Mouse (Mus musculus): ENCODE measurements around the gene Slc22a22. TPM values are rescaled to one million over a fixed set of nuclear protein-coding genes. Genes with fewer than 3 reads are reported as not detected.

The Slc22a22 gene
- total RNA-seq (2021), result not detected
- long read RNA-seq, experiment 1, result 0 reads
- long read RNA-seq, experiment 2, result 0 reads

DNA sequence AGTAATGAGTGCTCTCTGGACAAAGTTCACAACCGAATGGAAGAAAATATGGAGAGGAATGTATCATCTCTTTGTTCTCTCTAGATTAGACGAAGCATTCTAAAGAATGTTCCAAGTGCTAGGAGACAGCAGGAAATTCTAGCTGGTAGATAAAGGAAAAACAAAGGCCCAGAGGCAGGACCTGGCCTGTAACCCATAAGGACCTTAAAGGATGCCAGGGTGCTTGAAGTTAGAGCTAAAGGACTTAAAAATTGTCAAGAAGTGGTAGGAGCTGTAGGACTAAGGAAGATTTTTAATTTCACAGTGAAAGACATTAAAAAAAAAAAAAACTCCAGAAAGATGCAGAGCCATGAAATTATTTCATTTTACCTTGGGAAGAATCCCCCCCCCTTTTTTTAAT, at the start of gene Slc22a22:
Gene Slc22a22 (minus strand): TSS at position 101 of the 400 bp plus-strand sequence.
- no peak for DNase-seq (ENCODE audit: low spot score in 2 of 2)

- no peak for DNase-seq (ENCODE audit: low spot score in 2 of 2)
Measured at GRCm38 (mm10) chr15:57523510-57524298, 46.3 kb upstream of the Slc22a22 start.

- DNase-seq (ENCODE audit: low spot score in 2 of 2), result no peak
Measured at GRCm38 (mm10) chr15:57522160-57522559, 44.7 kb upstream of the Slc22a22 start.

- DNase-seq (ENCODE audit: low spot score in 2 of 2), result no peak
Measured at GRCm38 (mm10) chr15:57509185-57510172, 32.1 kb upstream of the Slc22a22 start.

DNA sequence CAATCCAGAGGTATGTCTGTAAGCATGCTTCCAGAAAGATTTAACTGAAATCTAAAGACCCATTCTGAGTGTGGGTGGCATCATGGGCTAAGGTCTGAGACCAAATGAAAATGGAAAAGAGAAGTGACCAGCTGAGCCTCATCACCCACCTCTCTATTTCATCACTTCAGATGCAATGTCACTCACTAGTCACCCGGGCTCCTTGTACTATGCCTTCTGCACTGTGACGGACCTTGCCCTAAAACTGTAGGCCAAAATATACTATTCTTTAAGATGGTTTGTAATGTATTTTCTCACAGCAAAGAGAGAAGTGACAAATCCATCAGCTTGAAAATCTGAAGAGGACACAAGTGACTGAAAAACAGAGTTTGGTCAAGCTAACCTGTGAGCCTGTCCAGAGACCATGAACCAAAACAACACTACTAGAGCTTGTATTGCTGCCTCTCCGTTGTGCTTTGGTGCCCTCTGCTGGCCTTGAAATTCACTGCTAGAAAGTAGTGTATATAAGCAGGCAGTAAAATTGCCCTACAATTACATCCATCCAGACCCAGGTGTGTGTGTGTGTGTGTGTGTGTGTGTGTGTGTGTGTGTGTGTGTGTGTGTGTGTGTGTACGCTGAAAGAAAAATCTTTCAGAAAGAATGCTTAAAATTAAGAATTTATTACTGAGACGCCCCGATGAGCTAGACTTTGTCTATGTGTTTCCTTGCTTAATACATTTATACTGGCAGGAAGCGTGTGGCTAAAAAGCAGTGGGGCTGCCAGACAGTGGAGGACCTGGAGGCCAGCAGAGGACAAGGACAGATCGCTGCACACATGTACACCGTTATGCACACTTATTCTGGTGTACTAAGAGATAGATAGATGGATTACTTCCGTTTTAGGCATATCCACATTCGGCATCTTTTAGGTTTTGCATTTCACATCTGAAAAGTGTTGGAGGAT, 31.1 kb upstream of the Slc22a22 start:
- peak; percentile 48 to 63 for DNase-seq (ENCODE audit: low spot score in 2 of 2)

GRCm38 (mm10) chr15:57504126-57504705, 26.8 kb upstream of the Slc22a22 start:
- DNase-seq (ENCODE audit: low spot score in 2 of 2), result no peak

DNA sequence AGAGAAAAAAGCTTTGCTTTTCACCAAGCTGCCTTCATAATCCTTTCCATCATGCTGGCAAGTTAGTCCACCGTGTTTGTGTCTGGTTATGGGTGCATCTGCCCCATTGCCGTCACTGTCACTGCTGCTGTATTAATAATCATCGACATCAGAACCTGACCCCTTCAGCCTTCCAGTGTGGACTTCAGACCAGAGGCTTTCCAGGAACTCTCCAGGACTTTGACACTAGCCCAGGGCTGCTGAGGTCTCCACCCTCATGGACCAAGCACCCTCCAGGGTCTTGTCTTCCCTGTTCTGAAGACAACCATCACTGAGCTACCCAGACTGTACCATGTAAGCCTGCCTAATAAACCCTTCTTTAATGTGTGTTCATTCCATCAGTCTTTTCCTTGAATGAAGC, 26.2 kb upstream of the Slc22a22 start:
- DNase-seq (ENCODE audit: low spot score in 2 of 2), result no peak

DNA sequence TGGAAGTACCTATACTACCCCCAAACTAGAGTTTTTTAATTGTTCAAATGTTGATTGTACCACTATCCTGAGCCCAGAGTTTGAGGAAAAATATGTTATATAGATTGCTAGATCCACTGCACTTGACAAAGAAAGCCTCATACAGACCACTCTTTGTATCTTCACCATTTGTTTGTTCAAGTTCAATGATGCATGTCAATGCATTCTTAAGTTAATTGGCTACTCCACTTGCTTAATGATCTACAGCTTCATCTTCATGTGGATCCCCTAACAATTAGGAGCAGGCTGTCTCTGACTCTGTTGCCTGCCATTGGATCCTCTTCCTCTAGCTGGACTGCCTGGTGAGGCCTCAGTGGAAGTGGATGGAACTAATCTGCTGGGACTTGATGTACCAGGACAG, 24.1 kb upstream of the Slc22a22 start:
- DNase-seq (ENCODE audit: low spot score in 2 of 2), result no peak

GRCm38 (mm10) chr15:57496106-57496505, 18.7 kb upstream of the Slc22a22 start:
- DNase-seq (ENCODE audit: low spot score in 2 of 2), result no peak

GRCm38 (mm10) chr15:57482509-57482908, 5.1 kb upstream of the Slc22a22 start:
- DNase-seq (ENCODE audit: low spot score in 2 of 2), result no peak

- DNase-seq (ENCODE audit: low spot score in 2 of 2), result no peak
Measured at GRCm38 (mm10) chr15:57471648-57472047, 5.8 kb downstream of the Slc22a22 start.

GRCm38 (mm10) chr15:57465996-57466395, 11.4 kb downstream of the Slc22a22 start:
- DNase-seq (ENCODE audit: low spot score in 2 of 2), result no peak

- DNase-seq (ENCODE audit: low spot score in 2 of 2), result no peak
Measured at GRCm38 (mm10) chr15:57465061-57465460, 12.4 kb downstream of the Slc22a22 start.

DNA sequence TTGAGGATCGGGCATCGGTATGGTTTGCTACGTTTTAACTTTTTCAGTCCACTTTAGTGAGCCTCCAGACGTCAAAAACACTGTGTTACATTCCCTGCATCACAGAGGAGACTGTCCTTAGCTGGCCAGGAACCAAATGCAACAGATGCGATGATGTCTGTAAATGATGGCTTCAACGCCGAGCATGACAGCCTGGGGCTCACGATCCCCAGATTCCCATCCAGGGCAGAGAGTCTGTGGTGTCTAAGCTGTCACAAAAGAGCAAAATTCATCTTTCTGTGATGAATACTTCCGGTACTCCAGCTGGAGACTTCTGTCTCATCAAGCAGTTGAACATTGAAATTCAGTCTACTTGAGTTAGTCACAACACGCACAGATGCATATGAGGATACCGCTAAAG, 13.4 kb downstream of the Slc22a22 start:
- DNase-seq (ENCODE audit: low spot score in 2 of 2), result no peak

- no peak for DNase-seq (ENCODE audit: low spot score in 2 of 2)
Measured at GRCm38 (mm10) chr15:57461284-57461683, 16.1 kb downstream of the Slc22a22 start.

DNA sequence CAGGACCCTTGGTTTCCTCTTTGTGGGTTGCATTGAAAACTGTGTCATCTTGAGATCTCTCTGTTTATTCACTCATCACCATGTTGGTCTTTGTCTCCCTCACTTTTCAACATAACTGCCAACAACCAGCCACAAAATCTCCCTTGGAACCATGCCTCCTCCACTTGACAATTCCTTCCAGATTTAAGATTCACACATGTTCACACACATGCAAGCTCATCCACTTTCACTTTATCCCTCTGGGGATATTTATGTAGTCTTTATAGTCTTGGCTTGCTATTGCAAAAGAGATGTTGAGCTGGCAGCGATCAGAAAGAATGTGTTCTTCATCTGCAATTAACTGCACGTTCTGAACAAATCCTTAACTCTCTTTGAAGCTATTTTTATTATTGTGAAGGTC, 20.1 kb downstream of the Slc22a22 start:
- DNase-seq (ENCODE audit: low spot score in 2 of 2), result no peak

DNA sequence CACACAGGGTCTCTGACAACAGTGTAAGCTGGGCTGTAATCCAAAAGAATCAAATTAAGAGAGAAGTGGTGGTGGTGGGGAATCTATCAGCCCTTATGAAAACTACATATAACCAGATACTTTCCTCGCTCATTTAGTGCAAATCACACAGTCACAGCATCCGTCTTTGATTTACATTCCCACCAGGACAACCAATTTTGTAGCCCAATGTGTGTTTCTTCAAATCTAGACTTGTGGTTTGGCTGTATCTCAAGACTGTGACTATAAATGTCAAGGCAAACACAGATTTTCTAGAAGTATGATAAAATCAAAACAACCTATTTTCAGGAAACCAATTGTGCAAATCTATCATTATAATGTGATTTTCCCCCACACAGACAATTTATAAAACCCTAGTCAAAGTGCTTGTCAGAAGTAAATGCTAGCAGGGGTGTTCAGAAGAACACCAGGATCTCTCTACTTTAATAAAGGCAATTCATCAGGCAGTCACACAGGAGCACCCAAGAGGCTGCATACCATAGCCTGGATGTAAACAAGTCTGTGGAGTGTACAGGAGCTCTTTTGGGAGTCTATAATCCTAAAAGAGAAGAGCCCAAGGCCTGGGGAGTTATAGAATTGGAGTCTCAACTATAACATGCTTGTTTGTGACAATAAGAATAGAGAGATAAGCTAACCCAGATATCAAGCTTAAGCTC, 42.6 kb downstream of the Slc22a22 start:
- no peak for DNase-seq (ENCODE audit: low spot score in 2 of 2)

GRCm38 (mm10) chr15:57408498-57408897, 68.9 kb downstream of the Slc22a22 start:
- no peak for DNase-seq (ENCODE audit: low spot score in 2 of 2)

DNA sequence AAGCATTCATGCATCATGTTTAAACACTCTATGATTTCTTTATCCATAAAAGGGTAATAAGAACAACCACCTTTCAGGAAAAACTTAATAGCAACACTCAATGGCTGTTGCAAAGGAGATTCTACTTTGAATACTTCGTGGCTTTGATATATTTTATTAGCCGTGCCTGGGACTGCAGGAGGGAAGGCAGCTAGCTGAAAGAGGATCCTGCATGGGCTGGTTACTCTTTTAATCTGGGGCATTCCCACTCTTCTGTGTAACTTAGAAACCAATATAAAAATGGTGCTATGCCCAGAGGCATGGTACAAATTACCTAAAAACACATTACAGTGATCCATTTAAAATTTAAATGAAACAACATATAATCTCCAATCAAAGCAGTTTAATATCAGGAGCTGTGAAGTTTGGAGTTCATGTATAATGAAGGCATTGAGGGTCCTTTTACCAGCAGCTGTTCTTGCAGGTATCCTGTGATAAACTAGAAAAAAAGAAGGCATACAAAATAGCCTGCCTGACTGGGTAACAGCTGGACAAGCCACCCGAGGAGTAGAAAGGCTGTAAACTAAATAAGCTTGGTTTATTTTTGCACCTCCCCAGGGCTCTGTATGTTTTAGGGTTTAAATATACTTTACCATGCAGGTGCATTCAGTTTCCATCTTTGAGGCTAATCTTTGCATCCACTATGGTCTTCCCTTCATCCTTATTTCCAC, 78.8 kb downstream of the Slc22a22 start:
- DNase-seq (ENCODE audit: low spot score in 2 of 2), result no peak
